8 mouse cellular contexts compared by ENCODE assay signal in the genomic region with DNA sequence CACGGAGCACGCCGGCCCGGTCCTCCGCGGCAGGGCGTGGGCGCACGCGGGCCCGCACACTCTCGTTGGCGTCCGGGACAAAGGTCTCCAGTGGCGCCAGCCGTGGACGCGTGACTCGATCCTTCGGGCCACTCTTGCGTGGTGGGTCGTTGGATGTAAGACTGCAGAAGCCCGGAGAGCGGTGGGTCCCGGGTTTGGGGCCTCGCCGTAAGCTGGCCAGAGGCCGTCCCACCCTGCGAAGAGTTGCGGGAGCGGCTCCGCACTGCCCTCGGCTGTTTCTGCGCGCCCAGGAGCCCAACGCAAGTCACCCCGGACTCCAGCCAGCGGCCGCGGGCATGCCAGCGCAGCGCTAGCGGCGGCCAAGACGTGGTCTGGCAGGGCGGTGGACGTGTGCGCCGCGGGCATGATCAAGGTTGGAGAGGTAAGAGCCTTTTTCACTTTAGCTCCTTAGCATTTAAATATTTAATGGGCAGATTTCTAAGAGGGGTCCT.
DNase-seq lines count a peak whose midpoint lies in the region; ATAC-seq and TF ChIP-seq lines count a peak whose summit lies in the region.

No protein-coding gene starts in this region.

- peaks cover 17% of the 10 kb centered on the region for H3K4me1 ChIP-seq in cerebellum, adult 2 months (ENCODE audit: control insufficient read depth, insufficient read depth, low read length)
- H3K4me1 ChIP-seq in liver, embryonic 16.5 days (ENCODE audit: control insufficient read depth, low read depth, low read length): no peaks in the 10 kb centered on the region
- H3K4me1 ChIP-seq in stomach, postnatal 0 days (replicated peaks; ENCODE audit: control insufficient read depth, insufficient read depth): peaks cover 10% of the 10 kb centered on the region

- H3K27ac ChIP-seq in cerebellum, adult 2 months (ENCODE audit: insufficient read depth, low read length): peak overlapping the region; percentile 100
- H3K27ac ChIP-seq in liver, embryonic 16.5 days (ENCODE audit: low read length): no peak overlapping the region
- H3K27ac ChIP-seq in stomach, postnatal 0 days (replicated peaks): peak overlapping the region; percentile 99

- no peaks in the 10 kb centered on the region for H3K27me3 ChIP-seq in cerebellum, adult 2 months (ENCODE audit: control insufficient read depth, insufficient read depth, low read length)
- no peaks in the 10 kb centered on the region for H3K27me3 ChIP-seq in C2C12 (ENCODE audit: control insufficient read depth, insufficient read depth, insufficient read length)
- H3K27me3 ChIP-seq in liver, embryonic 16.5 days (ENCODE audit: control insufficient read depth, insufficient read depth, low read depth, low read length): peaks cover 54% of the 10 kb centered on the region
- H3K27me3 ChIP-seq in stomach, postnatal 0 days (ENCODE audit: control insufficient read depth, insufficient read depth, low read length): no peaks in the 10 kb centered on the region

- H3ac ChIP-seq in C2C12 (ENCODE audit: control insufficient read depth, insufficient read length, low read depth): peak overlapping the region; percentile 98

- under 1% methylated on average over 50 of the region's 50 CpGs for WGBS in cerebellum, adult 2 months
- 4% methylated on average over 47 of the region's 50 CpGs for WGBS in liver, embryonic 16.5 days (ENCODE audit: insufficient replicate concordance)
- WGBS in stomach, postnatal 0 days: under 1% methylated on average over 46 of the region's 50 CpGs

- peak; percentile 75 to 83 for DNase-seq in cerebellum, adult 2 months
- DNase-seq in cerebellum, adult 8-10 months: no peak
- peak; percentile 49 for DNase-seq in embryo, embryonic 9.5 days (ENCODE audit: extremely low spot score)
- peak; percentile 73 for DNase-seq in heart, postnatal 4 days
- peak; percentile 51 for DNase-seq in stomach, postnatal 0 days (ENCODE audit: low spot score)
- DNase-seq in thymus, postnatal 4 days: no peak

- peak overlapping the region; percentile 55 for H3K4me2 ChIP-seq in liver, embryonic 16.5 days (ENCODE audit: low read depth, low read length)
- peak overlapping the region; percentile 82 for H3K4me2 ChIP-seq in stomach, postnatal 0 days (replicated peaks; ENCODE audit: low read depth)

- peaks cover 87% of the 10 kb centered on the region for H3K79me3 ChIP-seq in C2C12 (ENCODE audit: low read depth)

- TF ChIP-seq CTCF in cerebellum, adult 2 months (IDR thresholded peaks at IDR 0.05; ENCODE audit: borderline replicate concordance, insufficient read depth, low read depth, low read length): no peak
- no peak for TF ChIP-seq CTCF in C2C12 (IDR thresholded peaks at IDR 0.05; ENCODE audit: control insufficient read depth, insufficient read depth, insufficient read length)
- peak; percentile 20; the same call in 1 of the 2 replicates for TF ChIP-seq CTCF in stomach, postnatal 0 days (IDR thresholded peaks at IDR 0.05; ENCODE audit: low read depth)

- peak overlapping the region; percentile 58 for H3K4me3 ChIP-seq in cerebellum, adult 2 months (replicated peaks; ENCODE audit: insufficient read depth, low read depth, low read length)
- peak overlapping the region; percentile 99 for H3K4me3 ChIP-seq in C2C12 (ENCODE audit: insufficient read depth, poor library complexity, severe bottlenecking)
- H3K4me3 ChIP-seq in liver, embryonic 16.5 days (ENCODE audit: low read depth, low read length): peak overlapping the region; percentile 53
- H3K4me3 ChIP-seq in stomach, postnatal 0 days (ENCODE audit: low read depth, low read length): peak overlapping the region; percentile 91

- H3K36me3 ChIP-seq in C2C12 (ENCODE audit: control insufficient read depth, insufficient read depth): peaks cover 49% of the 10 kb centered on the region
- no peaks in the 10 kb centered on the region for H3K36me3 ChIP-seq in liver, embryonic 16.5 days (ENCODE audit: control insufficient read depth, insufficient read depth)
- H3K36me3 ChIP-seq in stomach, postnatal 0 days (ENCODE audit: control insufficient read depth, insufficient read depth, low read length): no peaks in the 10 kb centered on the region

- no peak for ATAC-seq in liver, embryonic 16.5 days (ENCODE audit: low read depth)
- ATAC-seq in stomach, postnatal 0 days (ENCODE audit: low FRiP score, low TSS enrichment): peak; percentile 15; the same call in 1 of the 2 replicates

- TF ChIP-seq POLR2A in cerebellum, adult 2 months (IDR thresholded peaks at IDR 0.05; ENCODE audit: borderline replicate concordance, insufficient read depth, low read length): no peak

- TF ChIP-seq EP300 in stomach, postnatal 0 days (optimal IDR thresholded peaks at IDR 0.05): no peak

- H3K79me2 ChIP-seq in C2C12 (ENCODE audit: control insufficient read depth, insufficient read depth): peaks cover 99% of the 10 kb centered on the region

- no peaks in the 10 kb centered on the region for H3K9me3 ChIP-seq in liver, embryonic 16.5 days (replicated peaks; ENCODE audit: control insufficient read depth, low read length)
- H3K9me3 ChIP-seq in stomach, postnatal 0 days (ENCODE audit: control insufficient read depth, low read length): no peaks in the 10 kb centered on the region

- peak overlapping the region; percentile 24; the same call in 1 of the 2 replicates for H3K9ac ChIP-seq in liver, embryonic 16.5 days (ENCODE audit: low read depth, low read length)
- peak overlapping the region; percentile 94 for H3K9ac ChIP-seq in stomach, postnatal 0 days (ENCODE audit: low read length)

TF ChIP-seq in C2C12, 6 proteins besides CTCF, POLR2A, EP300 and RAD21:
- TF ChIP-seq MAX (IDR thresholded peaks at IDR 0.05) (no peak), MYOG (IDR thresholded peaks at IDR 0.05; ENCODE audit: control insufficient read depth, extremely low read depth, insufficient read length) (no peak), CEBPB (IDR thresholded peaks at IDR 0.05; ENCODE audit: low read depth) (no peak), MYOD1 (IDR thresholded peaks at IDR 0.05; ENCODE audit: control insufficient read depth, insufficient read length, low read depth) (no peak), USF1 (IDR thresholded peaks at IDR 0.05; ENCODE audit: low read depth) (no peak), FOSL1 (IDR thresholded peaks at IDR 0.05; ENCODE audit: insufficient read depth, low read length, poor library complexity, severe bottlenecking) (no peak)

Comparison
In these comparisons a context has a peak if more than half of its experiments do, and no peak if none do; other contexts are left out.
1. DNase-seq: peak in cerebellum, adult 2 months (2 of 2), embryo, embryonic 9.5 days (single experiment), heart, postnatal 4 days (single experiment) and stomach, postnatal 0 days (single experiment); none in cerebellum, adult 8-10 months (single experiment) and thymus, postnatal 4 days (single experiment).
2. Peak in every context shown above with its lines, with median percentiles within 50 percentile points of each other: H3K4me3 ChIP-seq.